Mouse (Mus musculus) monocyte, adult 2 months (primary cell): ENCODE measurements around the gene Snx12.
"Not testable (repeated sequence)": the region's sequence is repeated elsewhere in the genome, so short reads cannot be mapped to it uniquely, and the experiment has no call there.

Experiments
- DNase-seq, 2 experiments: peaks; one replicate each; pipeline ENCODE4 v3.0.0; 2022; ENCODE audit warnings: low spot score in 2 of 2, low read depth in 1 of 2

Gene Snx12

DNA sequence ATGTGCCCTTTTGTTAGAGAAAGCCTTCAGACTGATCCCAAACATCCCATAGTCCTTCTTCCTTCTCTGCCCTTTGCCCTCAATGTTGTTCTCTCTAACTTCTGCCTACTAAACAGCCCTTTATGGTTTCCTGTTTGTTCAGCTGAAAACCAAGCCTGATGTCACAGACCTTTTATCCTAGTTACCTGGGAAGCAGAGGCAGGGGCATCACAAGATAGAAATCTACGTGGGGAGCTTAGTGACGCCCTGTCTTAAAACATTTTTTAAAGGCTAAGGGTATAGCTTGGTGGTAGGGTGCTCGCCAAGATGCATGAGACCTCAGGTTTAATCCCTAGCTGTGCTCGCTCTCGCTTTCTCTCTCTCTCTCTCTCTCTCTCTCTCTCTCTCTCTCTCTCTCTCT lies 74.9 kb downstream of the Snx12 start:
- DNase-seq: no peak

DNA sequence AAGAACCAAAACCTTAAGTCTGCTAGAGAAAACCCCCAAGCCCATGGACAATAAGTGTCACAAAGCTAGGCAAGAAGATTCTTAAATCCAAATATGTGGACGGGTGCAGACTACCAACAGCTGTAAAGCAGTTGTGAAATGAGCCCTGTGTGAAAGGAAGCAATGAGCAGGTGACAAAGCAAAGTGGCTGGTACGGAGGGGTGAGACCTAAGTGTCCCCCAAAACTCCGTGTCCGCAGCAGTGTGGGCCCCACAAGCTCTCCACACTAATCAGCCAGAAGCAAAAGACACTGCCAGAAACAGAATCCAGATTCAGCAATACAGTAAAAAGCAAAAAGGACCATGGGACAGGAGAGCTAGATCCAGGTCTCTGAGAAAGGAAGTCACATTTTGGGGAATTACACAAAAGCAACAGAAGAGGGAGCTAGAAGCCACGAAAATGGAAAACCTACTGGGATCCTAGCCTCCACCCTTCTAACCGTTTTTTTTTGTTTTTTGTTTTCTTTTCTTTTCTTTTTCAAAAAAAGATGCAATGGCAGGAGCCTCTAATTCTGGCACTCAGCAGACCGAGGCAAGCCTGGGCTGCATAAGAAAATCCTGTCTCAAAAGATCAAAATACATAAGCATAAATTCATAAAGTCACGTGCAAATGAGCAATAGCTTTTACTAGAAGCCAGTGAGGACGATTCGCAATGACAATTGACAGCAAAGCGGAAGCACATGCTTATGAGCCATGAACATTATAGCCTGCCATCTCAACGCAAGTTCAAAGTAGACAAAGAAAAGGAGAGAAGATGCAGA lies 90.2 kb downstream of the Snx12 start:
- DNase-seq: no peak

DNA sequence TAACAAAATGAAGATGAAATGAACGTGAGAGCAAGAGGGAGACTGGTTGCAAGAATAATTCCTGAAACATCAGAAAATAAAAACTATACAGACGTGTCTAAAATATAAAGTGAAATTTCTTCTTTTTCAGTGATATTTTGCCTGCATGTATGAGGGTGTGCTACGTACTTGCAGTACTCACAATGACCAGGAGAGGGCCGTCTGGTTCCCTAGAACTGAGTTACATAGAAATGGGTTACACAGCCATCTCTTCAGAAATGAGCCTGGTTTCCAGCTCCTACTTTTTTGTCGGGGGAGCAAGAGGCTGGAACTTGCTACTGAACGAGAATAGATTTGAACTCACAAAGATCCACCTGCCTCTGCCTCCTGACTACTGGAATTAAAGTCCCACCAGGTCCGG lies 91.4 kb downstream of the Snx12 start:
- DNase-seq: peak in 1 of 2 experiments; percentile 30

DNA sequence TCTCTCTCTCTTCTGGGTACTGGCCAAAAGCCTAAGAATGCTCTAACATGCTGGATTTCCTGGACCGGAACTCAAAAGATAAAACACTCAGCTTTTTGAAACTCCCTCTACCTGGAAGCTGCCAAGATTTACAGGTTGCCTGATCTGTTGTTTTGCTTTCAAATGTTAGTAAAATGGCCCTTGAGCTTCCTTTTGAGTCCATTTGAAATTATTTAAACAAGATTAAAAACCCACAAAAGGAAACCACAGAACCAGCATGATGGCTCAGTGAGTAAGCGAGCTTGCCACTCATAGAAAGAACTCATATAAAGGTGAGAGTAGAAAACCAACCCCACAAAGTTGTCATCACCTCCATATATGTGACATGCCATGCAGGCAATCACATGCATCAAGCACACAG lies 93.8 kb downstream of the Snx12 start:
- DNase-seq: no peak

DNA sequence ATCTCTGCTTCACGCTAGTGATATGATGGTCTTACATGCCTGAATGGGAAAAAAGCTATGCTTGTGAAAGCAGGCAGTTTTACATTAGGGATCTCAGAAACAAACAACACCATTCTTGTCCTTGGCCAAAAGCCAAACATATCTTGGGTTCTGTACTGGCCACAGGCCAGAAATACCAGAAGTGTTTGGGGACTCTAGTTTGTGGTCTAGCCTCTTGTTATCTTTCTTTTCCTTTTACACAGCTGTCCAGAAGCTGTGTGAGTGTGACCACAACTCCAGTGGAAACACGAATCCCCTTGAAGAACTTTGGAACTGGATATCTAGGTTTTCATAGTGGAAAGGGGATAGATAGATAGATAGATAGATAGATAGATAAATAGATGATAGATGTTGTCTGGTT lies 95.4 kb downstream of the Snx12 start:
- no peak for DNase-seq

DNA sequence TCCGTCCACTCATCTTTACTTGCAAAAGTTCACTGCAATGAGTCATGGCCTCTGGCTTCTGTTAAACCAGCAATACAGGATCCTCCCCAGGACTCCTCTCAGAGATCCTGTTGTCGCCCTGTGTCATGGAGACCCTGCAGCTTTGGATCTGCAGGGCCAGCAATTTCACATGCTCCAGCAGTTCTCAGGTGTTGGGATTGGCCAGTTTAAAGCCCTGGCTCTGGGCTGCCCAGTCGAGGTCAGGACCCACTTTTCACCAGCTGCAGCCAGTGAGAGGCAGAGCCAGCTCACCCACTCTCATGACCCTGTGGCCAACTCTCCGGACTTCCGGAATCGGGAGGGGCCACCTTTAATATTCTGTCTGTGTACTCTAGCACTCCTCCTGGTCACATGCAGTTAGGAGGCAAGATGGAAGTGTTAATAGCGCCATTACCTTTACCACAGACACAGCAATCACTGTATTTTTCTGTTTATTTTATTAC lies 95.8 kb downstream of the Snx12 start:
- no peak for DNase-seq

DNA sequence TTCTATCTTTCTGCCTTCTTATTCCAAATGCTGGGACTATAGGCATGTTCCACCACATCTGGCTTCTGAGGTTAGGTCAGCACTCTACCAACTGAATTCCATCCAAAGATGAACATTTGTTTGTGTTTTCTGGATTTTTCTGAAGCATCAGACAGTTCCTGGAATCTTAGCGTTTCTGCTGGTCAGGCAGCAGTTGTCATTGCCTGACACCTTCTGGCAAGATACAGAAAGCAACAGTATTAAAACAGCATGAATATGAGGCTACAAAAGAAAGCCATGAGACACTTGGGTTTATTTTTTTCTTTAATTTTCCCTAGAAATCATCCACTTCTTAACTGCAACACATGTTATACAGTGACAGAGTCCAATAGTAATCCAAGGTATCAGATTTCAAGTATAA lies 101.8 kb downstream of the Snx12 start:
- no peak for DNase-seq

DNA sequence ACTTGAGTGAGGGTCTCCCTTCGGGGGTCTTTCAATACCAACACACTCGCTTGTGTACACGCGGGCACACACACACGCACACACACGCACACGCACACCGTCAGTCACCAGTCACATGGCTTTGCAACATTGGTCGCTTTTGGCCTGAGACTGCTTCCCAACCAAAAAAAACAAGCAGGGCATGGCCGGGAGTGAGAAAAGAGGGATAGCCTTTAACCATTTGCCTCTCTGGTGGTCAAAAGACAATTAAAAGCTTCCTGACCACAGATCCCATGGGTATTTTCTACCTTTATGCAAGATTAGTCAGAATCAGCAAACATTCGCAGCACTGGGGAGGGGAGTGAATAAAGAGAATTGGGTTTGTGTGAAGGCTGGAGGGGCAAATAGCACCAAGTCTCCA lies 136.4 kb downstream of the Snx12 start, which contains the start of gene Slc7a3:
Gene Slc7a3 (minus strand): TSS at position 101 of the 400 bp plus-strand sequence.
- no peak for DNase-seq

DNA sequence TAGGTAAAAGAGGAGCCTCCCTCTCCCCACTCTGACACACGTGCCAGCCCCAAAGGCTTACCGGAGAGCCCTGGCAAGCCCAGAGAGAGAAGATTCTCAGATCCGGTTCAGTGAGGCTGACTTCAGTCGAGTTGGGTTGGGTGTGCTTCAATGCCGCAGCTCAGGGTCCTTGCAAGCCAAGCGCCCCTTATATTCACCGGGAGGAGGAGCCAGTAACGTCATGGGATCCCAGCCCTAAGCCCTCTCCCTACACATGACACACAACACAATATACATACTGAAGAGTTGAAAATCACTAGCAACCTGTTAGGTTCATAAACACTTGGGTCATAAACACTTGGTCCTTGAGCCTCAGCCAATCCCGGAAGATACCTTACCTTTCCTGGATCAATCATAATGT lies 137.2 kb downstream of the Snx12 start:
- not testable (repeated sequence) for DNase-seq

DNA sequence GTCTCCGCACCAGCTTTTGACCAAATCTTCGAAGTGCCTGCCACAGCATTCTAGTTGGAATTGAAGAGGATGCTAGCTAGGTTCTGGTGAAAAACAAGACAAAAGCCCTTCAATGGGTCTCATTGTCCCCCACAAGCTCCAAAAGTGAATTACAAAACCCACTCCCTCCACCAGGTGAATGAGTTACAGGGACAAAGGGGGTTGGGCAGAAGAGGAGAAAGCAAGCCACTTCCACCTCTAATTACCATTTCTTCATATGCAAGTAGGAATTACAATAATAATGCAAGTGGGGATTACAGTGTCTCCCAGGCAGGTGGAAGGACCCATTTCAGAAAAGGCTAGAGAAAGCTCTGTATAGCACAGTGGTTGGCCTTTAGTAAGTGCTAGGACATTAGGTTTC lies 138.2 kb downstream of the Snx12 start:
- no peak for DNase-seq

DNA sequence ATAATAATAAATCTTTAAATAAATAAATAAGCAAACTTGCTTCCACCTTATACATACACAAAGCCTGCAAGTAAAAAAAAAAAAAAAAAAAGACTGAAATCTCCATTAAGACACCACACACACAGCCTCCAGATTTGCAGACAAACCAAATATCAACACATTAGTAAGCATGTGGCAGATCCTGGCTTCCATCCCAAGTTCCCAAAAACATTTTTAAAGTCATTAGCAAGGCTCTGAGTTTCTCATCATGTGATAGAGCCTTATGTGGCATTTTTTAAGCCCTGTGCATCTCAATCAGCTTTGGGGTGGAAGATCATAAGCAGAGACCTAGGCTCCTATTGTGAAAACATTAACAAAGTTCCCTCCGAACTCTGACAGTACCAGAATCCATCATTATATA lies 157.1 kb downstream of the Snx12 start:
- DNase-seq: no peak

DNA sequence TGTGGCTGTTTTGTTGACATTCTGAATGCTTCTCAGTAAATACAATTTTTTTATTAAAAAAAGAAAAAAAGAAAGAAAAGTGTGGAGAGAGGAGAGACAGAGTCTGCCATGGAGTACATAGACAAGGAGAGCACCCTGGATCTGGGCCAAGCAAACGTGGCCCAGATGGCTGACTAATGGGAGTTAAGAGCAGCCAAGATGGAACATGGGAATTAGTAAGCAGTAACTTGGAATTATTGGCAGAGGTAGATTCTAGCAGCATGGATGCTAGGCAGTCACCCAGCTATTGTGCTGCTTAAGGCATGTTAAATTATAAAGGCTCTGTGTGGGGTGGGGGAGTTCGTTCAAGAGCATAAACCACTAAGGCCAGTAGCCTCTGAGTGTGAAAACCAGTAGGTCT lies 158.9 kb downstream of the Snx12 start:
- DNase-seq: no peak

DNA sequence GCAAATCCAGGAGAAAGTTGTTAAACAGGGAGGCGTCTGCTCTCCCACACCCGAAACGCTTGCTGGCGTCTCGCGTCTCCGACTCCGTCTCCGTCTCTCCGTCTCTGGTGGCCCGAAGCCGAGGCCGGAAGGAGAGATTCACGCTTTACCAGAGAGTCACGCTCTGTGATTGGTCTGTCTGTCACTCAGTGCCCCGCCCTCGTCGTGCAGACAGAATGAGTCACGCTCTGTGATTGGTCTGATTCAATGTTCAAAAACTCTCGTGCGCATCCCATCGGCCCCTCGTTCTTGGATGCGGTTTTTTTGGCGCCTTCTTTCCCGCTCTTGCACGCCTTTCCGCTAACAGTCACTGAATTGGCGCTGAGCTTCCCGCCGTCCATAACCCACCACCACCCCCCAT lies 162.8 kb downstream of the Snx12 start, which contains the start of gene Tex11:
Gene Tex11 (minus strand): TSS at position 127 of the 400 bp plus-strand sequence.
- no peak for DNase-seq
